Mouse (Mus musculus) forebrain, embryonic 16.5 days (tissue): ENCODE results near the gene Trip12. TPM values are rescaled to one million over a fixed set of nuclear protein-coding genes. Genes with fewer than 3 reads are reported as not detected.

Experiments used
- ATAC-seq: fragments of 200-750 bp; cut with Nextera tagmentation; 2 replicates; pipeline ENCODE4 v1.8.0; 2017; ENCODE audit warnings: mild to moderate bottlenecking, moderate library complexity
- H3K27ac ChIP-seq: fragments of 300-500 bp; sonication (generic); 2 replicates; pipeline ENCODE4 v1.5.1; 2014; ENCODE audit warnings: low read length, control low read depth
- H3K27me3 ChIP-seq: fragments of 300-500 bp; sonication (generic); replicated peaks from 2 replicates; pipeline ENCODE4 v1.6.1; 2014; ENCODE audit warnings: low read length; ENCODE audit not compliant: control insufficient read depth, insufficient read depth
- H3K36me3 ChIP-seq: fragments of 300-500 bp; sonication (generic); 2 replicates; pipeline ENCODE4 v1.6.1; 2014; ENCODE audit not compliant: control insufficient read depth, insufficient read depth
- H3K4me1 ChIP-seq: fragments of 300-500 bp; sonication (generic); replicated peaks from 2 replicates; pipeline ENCODE4 v1.6.1; 2014; ENCODE audit warnings: low read length; ENCODE audit not compliant: control insufficient read depth, insufficient read depth
- H3K4me2 ChIP-seq: fragments of 300-500 bp; sonication (generic); 2 replicates; pipeline ENCODE4 v1.6.1; 2014; ENCODE audit warnings: mild to moderate bottlenecking, low read length, control low read depth
- H3K4me3 ChIP-seq: fragments of 300-500 bp; sonication (generic); replicated peaks from 2 replicates; pipeline ENCODE4 v1.5.1; 2014; ENCODE audit warnings: mild to moderate bottlenecking, low read length, control low read depth
- H3K9ac ChIP-seq: fragments of 300-500 bp; sonication (generic); replicated peaks from 2 replicates; pipeline ENCODE4 v1.6.1; 2014; ENCODE audit warnings: low read depth, low read length, control low read depth
- H3K9me3 ChIP-seq: fragments of 300-500 bp; sonication (generic); 2 replicates; pipeline ENCODE4 v1.6.1; 2016; ENCODE audit warnings: low read length; ENCODE audit not compliant: control insufficient read depth
- WGBS: fragments of 180-500 bp; shearing (Covaris S2); extraction: QIAGEN DNeasy Blood & Tissue Kit; methylation state at CpG from one replicate; pipeline ENCODE4 v1.1.7; 2014; 5-methylcytosine and 5-hydroxymethylcytosine counted together
- polyA plus RNA-seq: library from polyadenylated mRNA; unstranded; fragments of >200 nt; fragmentation: Nextera tagmentation; extraction: Ambion mirVana; gene quantifications from 2 replicates; pipeline ENCODE4 v1.2.1, GENCODE M21; 2015

Gene Trip12
- polyA plus RNA-seq, 1 experiment from 2014 or later: 64.1 TPM

DNA sequence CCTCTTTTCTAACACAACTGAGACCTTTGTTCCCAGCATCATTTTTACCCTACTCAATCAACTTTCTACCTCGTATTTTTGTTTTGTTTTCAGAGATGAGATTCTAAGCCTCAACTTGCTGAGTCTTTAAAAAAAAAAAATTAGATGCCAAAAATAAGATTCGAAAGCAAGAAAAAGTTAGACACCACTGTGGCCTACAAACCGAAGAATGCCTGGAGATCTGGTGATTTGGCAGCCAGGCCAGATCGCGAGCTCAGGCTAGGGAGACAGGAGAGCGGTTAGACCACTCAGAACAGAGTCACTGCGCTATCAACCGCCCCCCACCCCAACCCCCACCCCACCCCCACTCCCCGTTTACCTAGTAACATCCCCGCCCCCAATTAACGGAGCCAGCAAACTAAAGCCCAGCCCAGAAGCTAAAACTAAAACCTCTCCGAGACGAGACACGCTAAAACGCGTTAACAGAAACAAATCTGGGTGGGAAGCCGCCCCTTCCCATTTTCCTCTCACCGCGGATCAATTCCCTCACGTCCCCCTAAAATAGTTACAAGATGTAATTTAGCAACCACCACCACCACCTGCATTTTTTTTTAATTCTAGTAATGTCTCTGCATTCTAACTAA is 2.7 kb downstream of the Trip12 start:
- H3K27me3 ChIP-seq: no peaks in the 10 kb centered on the region
- 9% methylated on average over 19 of the region's 20 CpGs for WGBS
- H3K27ac ChIP-seq: no peak overlapping the region

DNA sequence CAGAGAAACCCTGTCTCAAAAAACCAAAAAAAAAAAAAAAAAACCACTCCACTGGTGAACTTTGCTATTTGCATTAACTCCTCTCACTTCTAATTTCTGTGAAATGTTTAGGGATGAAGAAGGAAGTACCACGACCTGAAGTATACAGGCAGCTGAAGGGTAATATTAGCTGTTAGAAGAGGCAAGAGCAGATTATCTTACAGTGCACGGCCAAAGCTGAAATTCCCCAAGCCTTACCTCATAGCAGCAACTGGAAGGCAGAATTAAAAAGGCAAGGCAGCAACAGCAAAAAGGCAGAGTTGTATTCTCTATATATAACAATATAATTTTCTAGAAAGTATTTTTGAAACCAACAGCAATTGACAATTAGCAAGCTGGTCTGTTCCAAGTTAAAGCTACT is 15.2 kb downstream of the Trip12 start:
- Histone ChIP-seq H3K4me3 (no peak overlapping the region), H3K4me1 (no peaks in the 10 kb centered on the region), H3K36me3 (no peaks in the 10 kb centered on the region), H3K27me3 (no peaks in the 10 kb centered on the region), H3K9ac (no peak overlapping the region), H3K4me2 (no peak overlapping the region), H3K9me3 (no peaks in the 10 kb centered on the region), H3K27ac (no peak overlapping the region)
- ATAC-seq: no peak
- WGBS: 78% methylated on average over 2 of the region's 2 CpGs

More for the DNA sequence above, 2.7 kb downstream of the Trip12 start:
- H3K9me3 ChIP-seq: no peaks in the 10 kb centered on the region
- peak overlapping the region; percentile 95 for H3K9ac ChIP-seq
- peaks cover 5% of the 10 kb centered on the region; the same call in 1 of the 2 replicates for H3K36me3 ChIP-seq
- H3K4me2 ChIP-seq: peak overlapping the region; percentile 80
- ATAC-seq: no peak
- H3K4me1 ChIP-seq: peaks cover 26% of the 10 kb centered on the region
- H3K4me3 ChIP-seq: peak overlapping the region; percentile 98

DNA sequence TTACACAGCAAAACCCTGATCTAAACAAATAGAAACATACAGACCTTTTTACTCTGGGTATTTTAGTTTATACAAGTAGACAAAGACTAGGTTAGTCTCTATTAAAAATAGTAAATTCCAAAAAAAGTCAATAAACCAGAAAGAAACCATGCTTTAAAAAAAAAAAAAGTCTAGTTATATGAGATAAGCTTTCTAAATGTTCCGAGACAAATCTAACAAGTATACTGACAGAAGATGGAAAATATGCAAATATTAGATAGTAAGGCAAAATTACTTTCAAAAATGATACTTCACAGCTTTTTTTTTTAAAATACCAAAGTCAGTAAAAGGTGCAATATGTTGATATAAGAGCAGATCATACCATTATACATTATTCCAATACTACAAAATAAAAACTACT is 22.7 kb downstream of the Trip12 start:
- H3K9me3 ChIP-seq: no peaks in the 10 kb centered on the region
- WGBS: 91% methylated on average over 1 of the region's 1 CpGs
- no peaks in the 10 kb centered on the region; the same call in 1 of the 2 replicates for H3K36me3 ChIP-seq
- no peak overlapping the region for H3K4me2 ChIP-seq
- no peak for ATAC-seq
- no peaks in the 10 kb centered on the region for H3K4me1 ChIP-seq
- no peak overlapping the region for H3K4me3 ChIP-seq
- no peak overlapping the region for H3K27ac ChIP-seq
- H3K27me3 ChIP-seq: no peaks in the 10 kb centered on the region
- H3K9ac ChIP-seq: no peak overlapping the region

DNA sequence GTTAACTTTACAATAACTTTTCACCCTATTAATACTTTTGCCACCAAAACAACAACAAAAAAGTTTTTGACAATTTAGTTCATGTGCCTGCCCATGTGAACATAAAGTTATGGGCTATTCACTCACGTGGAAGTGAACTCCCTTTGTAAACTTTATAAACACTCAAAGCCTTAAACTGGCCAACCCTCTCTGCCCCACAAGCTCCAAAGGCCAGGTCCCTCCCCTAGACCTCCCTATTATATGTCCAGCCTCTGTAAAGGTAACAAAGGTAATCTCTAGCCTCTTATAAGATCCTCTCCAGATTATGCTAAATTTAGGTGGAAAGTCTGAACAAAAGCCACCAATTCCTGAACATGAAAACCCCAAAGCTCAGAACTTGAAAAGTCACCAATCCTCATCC is 36.5 kb downstream of the Trip12 start:
- Histone ChIP-seq H3K27ac (no peak overlapping the region), H3K4me3 (no peak overlapping the region), H3K4me2 (no peak overlapping the region), H3K9me3 (no peaks in the 10 kb centered on the region), H3K9ac (no peak overlapping the region), H3K27me3 (no peaks in the 10 kb centered on the region), H3K36me3 (no peaks in the 10 kb centered on the region), H3K4me1 (no peaks in the 10 kb centered on the region)
- WGBS: 90% methylated on average over 1 of the region's 1 CpGs
- ATAC-seq: no peak

DNA sequence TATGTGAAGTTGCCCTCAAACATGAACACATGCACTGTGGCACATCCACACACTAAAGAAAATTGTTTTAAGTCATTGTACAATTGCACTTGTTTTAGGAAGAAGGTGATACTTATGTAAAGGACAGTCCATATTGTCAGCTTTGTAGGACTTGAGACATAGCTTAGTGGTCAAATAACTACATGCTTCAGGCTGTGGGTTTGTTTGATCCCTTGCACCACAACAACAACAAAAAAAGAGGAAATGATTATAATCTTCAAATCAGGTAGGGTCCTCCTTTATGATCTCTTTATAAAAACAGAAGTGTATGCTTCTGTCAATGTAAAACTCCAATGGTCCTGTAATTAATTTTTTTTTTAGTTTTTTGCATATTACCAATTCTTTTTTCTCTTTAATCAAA is 41.1 kb downstream of the Trip12 start:
- H3K27ac ChIP-seq: no peak overlapping the region
- H3K4me3 ChIP-seq: no peak overlapping the region
- no peaks in the 10 kb centered on the region; the same call in 1 of the 2 replicates for H3K36me3 ChIP-seq
- H3K9me3 ChIP-seq: no peaks in the 10 kb centered on the region
- no peaks in the 10 kb centered on the region for H3K4me1 ChIP-seq
- ATAC-seq: no peak
- H3K9ac ChIP-seq: no peak overlapping the region
- H3K4me2 ChIP-seq: no peak overlapping the region
- no peaks in the 10 kb centered on the region for H3K27me3 ChIP-seq

DNA sequence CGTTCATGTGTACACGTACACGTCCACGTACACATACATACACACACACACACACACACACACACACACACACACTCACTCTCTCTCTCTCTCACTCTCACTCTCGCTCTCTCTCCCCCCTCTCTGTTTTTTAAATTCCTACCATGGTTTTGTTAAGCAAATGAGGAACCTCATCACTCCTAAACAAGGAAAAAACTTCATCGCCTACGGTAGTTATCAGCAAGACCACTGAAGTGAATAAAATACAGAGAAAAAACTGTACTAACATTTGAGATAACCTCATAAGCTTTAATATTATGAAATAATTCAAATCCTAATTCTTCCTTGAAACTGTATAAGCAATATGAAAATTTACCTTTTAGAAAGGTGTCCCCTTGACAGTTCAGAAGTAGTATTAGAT is 45.0 kb downstream of the Trip12 start:
- ATAC-seq: no peak
- 90% methylated on average over 7 of the region's 7 CpGs for WGBS
- Histone ChIP-seq H3K4me3 (no peak overlapping the region), H3K9ac (no peak overlapping the region), H3K36me3 (peaks cover 11% of the 10 kb centered on the region), H3K4me2 (no peak overlapping the region), H3K4me1 (no peaks in the 10 kb centered on the region), H3K27ac (no peak overlapping the region), H3K27me3 (no peaks in the 10 kb centered on the region), H3K9me3 (no peaks in the 10 kb centered on the region)

DNA sequence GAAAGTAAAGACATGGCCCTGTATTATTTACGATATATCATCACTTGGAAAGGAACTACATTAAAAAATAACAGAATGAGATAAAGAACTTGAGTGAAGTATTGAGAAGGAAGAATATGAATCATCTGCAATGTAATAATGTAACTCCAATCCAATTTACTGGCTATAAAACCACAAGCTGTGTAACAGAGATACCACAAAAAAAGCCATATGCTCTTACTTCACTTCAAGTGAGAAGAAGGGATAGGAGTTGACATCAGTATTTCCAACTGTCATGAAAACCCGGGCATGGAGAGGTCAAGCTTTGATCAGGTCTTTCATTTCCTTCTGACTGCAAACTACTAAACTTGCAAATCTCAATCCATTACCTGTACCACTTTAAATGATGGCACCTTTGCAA is 48.9 kb downstream of the Trip12 start:
- no peak overlapping the region for H3K4me2 ChIP-seq
- no peak overlapping the region for H3K4me3 ChIP-seq
- WGBS: 95% methylated on average over 2 of the region's 2 CpGs
- peaks cover 14% of the 10 kb centered on the region for H3K36me3 ChIP-seq
- no peaks in the 10 kb centered on the region for H3K4me1 ChIP-seq
- no peaks in the 10 kb centered on the region for H3K9me3 ChIP-seq
- no peak for ATAC-seq
- H3K9ac ChIP-seq: no peak overlapping the region
- H3K27ac ChIP-seq: no peak overlapping the region
- H3K27me3 ChIP-seq: no peaks in the 10 kb centered on the region

DNA sequence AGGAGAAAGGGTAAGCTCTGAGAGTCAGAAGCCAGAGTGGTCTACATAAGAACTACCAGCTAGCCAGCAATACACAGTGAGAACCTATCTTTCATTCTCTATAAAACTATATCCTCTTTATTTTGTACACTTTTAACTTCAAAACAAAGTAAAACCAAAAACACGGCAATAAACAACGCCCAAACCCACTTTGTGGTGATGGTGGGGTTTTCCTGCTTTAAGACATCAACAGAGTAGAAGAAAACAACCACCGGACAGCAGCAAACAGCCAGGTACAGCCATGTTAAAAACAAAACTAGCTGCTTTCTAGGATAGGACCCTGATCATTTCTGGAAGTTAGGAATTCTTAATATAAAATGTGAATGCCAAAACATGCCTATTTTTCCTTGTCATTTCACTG is 59.7 kb downstream of the Trip12 start:
- no peak for ATAC-seq
- H3K9me3 ChIP-seq: no peaks in the 10 kb centered on the region
- no peaks in the 10 kb centered on the region for H3K27me3 ChIP-seq
- H3K9ac ChIP-seq: no peak overlapping the region
- peaks cover 7% of the 10 kb centered on the region for H3K36me3 ChIP-seq
- no peak overlapping the region for H3K27ac ChIP-seq
- no peak overlapping the region for H3K4me3 ChIP-seq
- 0 out of 2 replicates have a peak, but pooled peaks cover 5% of the 10 kb centered on the region for H3K4me1 ChIP-seq
- 93% methylated on average over 3 of the region's 3 CpGs for WGBS
- no peak overlapping the region for H3K4me2 ChIP-seq

DNA sequence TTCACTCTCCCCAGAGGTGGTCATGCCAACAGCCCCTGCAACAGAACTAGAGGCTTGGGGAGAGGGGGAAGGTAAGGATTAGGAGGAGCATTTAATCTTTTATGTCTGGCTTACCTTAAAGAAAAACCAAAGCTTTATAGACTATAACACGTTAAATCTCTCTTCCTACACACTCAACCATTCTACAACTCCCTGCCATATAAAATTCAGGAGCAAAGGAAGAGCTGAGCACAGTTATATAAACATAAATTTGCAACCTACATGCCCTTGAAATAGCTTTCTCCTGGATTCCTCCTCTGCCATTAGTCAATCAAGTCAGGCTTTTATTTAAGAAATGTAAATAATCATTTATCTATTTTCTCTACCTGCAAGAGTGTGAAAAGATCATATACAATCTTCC is 62.9 kb downstream of the Trip12 start:
- no peaks in the 10 kb centered on the region for H3K27me3 ChIP-seq
- H3K27ac ChIP-seq: no peak overlapping the region
- no peak overlapping the region for H3K4me3 ChIP-seq
- 0 out of 2 replicates have a peak, but pooled peaks cover 5% of the 10 kb centered on the region for H3K36me3 ChIP-seq
- ATAC-seq: no peak
- 87% methylated on average over 1 of the region's 1 CpGs for WGBS
- H3K9me3 ChIP-seq: no peaks in the 10 kb centered on the region
- no peak overlapping the region for H3K4me2 ChIP-seq
- 0 out of 2 replicates have a peak, but pooled peaks cover 5% of the 10 kb centered on the region for H3K4me1 ChIP-seq
- no peak overlapping the region for H3K9ac ChIP-seq

DNA sequence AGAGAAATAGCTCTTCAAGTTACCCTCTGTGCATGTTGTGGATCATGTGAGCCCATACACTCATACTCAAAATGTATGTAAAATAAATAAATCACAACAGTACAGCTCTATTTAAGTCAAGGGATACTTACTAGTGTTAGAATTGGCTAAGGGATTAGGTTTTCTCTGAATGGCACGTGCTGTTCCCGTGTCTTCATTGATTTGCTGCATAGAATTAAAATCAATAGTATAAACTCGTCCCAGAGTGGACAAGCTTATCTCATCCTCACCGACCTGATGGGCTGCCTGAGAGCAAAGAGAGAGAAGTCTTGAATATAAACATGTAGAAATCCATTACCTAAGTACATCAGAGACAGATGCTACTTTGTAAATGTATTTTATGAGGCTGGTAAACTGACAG is 81.5 kb downstream of the Trip12 start:
- Histone ChIP-seq H3K4me3 (no peak overlapping the region), H3K9ac (no peak overlapping the region), H3K27ac (no peak overlapping the region), H3K36me3 (peaks cover 30% of the 10 kb centered on the region), H3K27me3 (no peaks in the 10 kb centered on the region), H3K4me1 (no peaks in the 10 kb centered on the region), H3K4me2 (no peak overlapping the region), H3K9me3 (no peaks in the 10 kb centered on the region)
- 86% methylated on average over 4 of the region's 4 CpGs for WGBS
- no peak for ATAC-seq
